Mouse (Mus musculus) cortical plate, adult 2 months (tissue): ENCODE measurements at regions not wholly inside any gene's neighbourhood (a gene's known extent, or its start where the extent isn't known, plus 50 kb on each side); places are given as distances from the start of the nearest gene placed in this dataset.

Experiments
- H3K27ac ChIP-seq: fragments of 200-500 bp; 2 replicates; pipeline ENCODE4 v1.5.1; 2012; ENCODE audit warnings: low read length, control low read depth, inconsistent platforms; ENCODE audit not compliant: insufficient read depth
- H3K4me1 ChIP-seq: fragments of 200-500 bp; 2 replicates; pipeline ENCODE4 v1.6.1; 2011; ENCODE audit warnings: low read length; ENCODE audit not compliant: control insufficient read depth, insufficient read depth
- H3K4me3 ChIP-seq: fragments of 200-500 bp; 2 replicates; pipeline ENCODE4 v1.5.1; 2011; ENCODE audit warnings: mild to moderate bottlenecking, low read length, control low read depth; ENCODE audit not compliant: insufficient read depth
- CTCF ChIP-seq: fragments of 200-500 bp; IDR thresholded peaks from 2 replicates; pipeline ENCODE4 v1.5.1; 2011; ENCODE audit warnings: mild to moderate bottlenecking, control low read depth, low read length; ENCODE audit not compliant: insufficient read depth; ENCODE audit errors: extremely low read depth
- POLR2A ChIP-seq: fragments of 200-500 bp; IDR thresholded peaks from 2 replicates; pipeline ENCODE4 v1.6.1; 2011; ENCODE audit warnings: mild to moderate bottlenecking, low read length, control low read depth; ENCODE audit not compliant: insufficient read depth; ENCODE audit errors: extremely low read depth

DNA sequence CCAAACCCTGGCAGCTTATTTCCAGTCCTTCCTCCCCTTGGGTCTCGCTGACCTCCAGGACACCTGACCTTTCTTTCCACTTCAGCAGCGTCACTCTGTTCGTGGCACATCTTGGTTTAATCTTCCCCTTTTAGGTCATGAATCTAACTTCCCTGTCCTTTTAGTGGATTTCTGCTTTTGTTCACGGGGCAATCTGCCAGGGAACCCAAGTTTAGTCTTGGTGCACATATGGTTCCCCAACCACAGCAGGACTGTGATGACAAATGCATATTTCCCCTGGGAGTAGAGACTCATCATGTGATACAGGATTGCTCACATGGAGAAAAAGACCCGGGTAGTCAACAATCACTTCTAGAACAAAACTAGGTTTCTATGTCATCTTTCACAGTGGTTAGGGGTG is 141.0 kb upstream of the Pik3r1 start:
- Histone ChIP-seq H3K27ac (no peak overlapping the region), H3K4me1 (peaks cover 3% of the 10 kb centered on the region), H3K4me3 (no peak overlapping the region)
- no peak for TF ChIP-seq CTCF

DNA sequence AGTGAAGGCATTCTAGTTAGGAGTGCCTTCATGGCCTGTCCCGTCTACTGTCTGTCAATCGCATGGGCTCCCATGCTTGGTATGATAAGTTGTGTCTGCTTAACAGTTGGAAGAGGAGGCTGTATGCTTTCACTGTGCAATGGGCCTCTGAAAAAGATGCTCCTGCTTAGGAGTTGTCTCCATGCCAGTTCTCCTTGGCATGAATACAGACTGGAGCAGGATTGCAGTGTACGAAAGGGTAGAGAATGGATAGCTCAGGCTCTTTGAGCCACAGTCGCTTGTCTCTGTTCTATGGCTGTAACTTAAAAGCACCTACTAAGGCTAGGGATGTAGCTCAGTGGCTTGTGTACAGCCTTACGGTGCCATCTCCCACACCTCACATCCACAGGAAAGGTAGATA is 142.7 kb upstream of the Pik3r1 start:
- Histone ChIP-seq H3K27ac (no peak overlapping the region), H3K4me1 (peaks cover 4% of the 10 kb centered on the region; the same call in 1 of the 2 replicates), H3K4me3 (no peak overlapping the region)
- no peak for TF ChIP-seq CTCF
- TF ChIP-seq POLR2A, result no peak

GRCm38 (mm10) chr13:101914132-101914531 is 146.1 kb upstream of the Pik3r1 start:
- TF ChIP-seq POLR2A (no peak), CTCF (no peak)
- Histone ChIP-seq H3K4me3 (no peak overlapping the region), H3K27ac (peak overlapping the region; percentile 70), H3K4me1 (peaks cover 2% of the 10 kb centered on the region; the same call in 1 of the 2 replicates)

DNA sequence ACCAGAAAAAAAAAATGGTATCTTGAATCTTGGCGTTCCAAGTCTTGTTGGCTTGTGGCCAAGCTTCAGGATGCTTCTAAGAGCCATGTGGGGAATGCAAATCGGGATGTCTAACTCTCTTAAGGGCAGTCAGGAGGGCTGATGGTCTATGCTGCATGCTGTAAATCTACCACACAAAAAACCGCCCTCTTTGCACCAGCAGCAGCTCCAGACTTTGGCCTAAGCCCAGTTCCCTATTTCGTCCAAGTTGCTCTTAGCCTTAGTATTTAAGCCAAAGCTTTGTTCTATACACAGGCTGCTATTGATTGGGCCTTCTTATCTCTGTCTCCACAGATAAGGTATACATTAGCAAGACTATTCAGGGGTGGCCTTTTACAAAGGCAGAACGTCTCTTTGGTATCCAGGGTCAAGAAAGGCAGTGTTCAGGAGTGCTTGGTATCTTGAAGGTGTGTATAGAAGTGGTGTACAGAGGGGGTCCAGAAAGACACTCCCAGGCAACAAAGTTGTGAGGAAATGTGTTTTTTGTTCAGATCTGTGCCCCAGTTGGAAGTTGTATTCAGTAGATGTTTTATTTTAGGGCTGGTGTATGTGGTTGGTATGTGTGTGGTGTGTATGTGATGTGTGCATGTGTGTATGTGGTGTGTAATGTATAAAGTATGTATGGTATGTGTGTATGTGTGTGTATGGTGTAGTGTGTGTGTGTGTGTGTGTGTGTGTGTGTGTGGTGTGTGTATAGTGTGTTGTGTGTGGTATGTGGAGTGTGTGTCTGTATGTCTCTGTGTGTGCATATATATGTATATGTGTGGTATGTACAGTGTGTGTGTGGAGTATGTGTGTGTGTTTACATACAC is 146.9 kb upstream of the Pik3r1 start:
- Histone ChIP-seq H3K27ac (no peak overlapping the region), H3K4me3 (no peak overlapping the region), H3K4me1 (peaks cover 2% of the 10 kb centered on the region; the same call in 1 of the 2 replicates)
- no peak for TF ChIP-seq CTCF
- no peak for TF ChIP-seq POLR2A

GRCm38 (mm10) chr13:101915542-101915941 is 147.5 kb upstream of the Pik3r1 start:
- no peak for TF ChIP-seq CTCF
- TF ChIP-seq POLR2A, result no peak
- no peak overlapping the region for H3K4me3 ChIP-seq

DNA sequence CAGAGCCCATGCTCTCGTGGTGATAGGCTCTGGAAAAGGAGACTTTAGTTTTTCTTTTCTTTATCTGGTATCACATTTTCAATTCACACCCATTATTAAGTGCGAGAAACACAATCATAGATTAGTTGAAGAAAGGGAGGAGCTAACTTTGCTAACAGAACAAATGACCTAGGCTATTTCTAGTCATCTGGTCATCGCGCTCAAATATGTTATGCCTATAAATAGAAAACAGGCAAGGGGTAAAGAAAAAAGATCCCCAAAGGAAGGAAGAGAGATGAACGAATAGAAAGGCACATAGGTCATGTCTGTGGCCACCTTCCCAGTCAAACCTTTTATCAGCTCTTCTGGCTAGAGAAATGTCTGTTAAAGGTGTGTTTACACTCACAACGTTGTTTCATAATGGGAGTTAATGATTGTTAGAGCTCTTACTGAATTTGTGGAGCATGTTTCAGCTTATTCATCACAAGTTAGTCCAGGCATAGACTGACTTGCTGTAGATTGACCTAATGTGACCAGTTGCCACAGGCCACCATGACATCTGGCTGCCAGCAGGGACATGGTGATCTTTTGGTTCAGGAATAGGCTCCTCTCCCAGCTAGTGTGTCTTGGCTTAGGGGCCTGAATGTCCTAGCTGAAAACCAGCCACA is 148.1 kb upstream of the Pik3r1 start:
- TF ChIP-seq CTCF (no peak), POLR2A (no peak)
- H3K27ac ChIP-seq, result no peak overlapping the region

More at GRCm38 (mm10) chr13:101915542-101915941, 147.5 kb upstream of the Pik3r1 start:
- H3K27ac ChIP-seq, result no peak overlapping the region
- peaks cover 2% of the 10 kb centered on the region; the same call in 1 of the 2 replicates for H3K4me1 ChIP-seq

DNA sequence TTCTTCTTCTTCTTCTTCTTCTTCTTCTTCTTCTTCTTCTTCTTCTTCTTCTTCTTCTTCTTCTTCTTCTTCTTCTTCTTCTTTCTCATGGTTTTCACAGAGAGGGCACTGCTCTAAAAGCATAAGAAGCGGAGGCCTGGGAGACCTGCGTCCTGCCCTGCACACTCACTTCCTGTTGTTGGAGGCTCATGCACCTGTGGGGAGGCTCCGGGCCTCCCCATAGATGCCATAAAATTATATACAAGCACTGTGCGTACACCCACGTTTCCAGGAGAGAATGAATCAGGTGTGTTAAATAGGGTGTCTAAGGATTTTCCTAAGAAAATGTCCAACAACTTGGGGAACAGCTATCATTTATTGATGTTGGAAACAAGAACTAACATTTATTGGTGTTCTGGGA is 148.9 kb upstream of the Pik3r1 start:
- no peak overlapping the region for H3K27ac ChIP-seq
- H3K4me1 ChIP-seq, result peaks cover 2% of the 10 kb centered on the region; the same call in 1 of the 2 replicates
- H3K4me3 ChIP-seq, result no peak overlapping the region
- no peak for TF ChIP-seq POLR2A
- no peak for TF ChIP-seq CTCF

More for the DNA sequence above, 148.1 kb upstream of the Pik3r1 start:
- Histone ChIP-seq H3K4me3 (no peak overlapping the region), H3K4me1 (peaks cover 2% of the 10 kb centered on the region; the same call in 1 of the 2 replicates)

DNA sequence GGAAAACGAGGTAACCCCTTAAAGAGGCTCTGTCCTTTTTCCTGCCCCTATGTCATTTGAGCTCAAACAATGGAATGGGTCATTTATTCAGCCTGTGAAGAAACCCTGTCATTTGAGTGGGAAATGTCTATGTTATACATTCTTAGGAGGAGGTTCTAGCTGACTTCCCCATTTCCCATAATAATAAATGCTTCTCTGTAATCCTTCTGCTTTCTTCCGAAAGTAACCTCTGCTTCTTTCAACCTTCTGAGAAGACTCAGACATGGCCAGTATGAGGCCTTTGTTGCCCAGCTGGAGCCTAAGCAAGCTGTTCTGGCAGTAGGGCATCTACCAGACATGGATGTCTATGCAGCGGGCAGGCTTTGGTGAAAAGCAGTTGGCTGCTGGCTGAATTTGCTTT is 150.2 kb upstream of the Pik3r1 start:
- Histone ChIP-seq H3K4me3 (no peak overlapping the region), H3K4me1 (peaks cover 2% of the 10 kb centered on the region; the same call in 1 of the 2 replicates), H3K27ac (no peak overlapping the region)
- TF ChIP-seq CTCF, result no peak
- TF ChIP-seq POLR2A, result no peak

DNA sequence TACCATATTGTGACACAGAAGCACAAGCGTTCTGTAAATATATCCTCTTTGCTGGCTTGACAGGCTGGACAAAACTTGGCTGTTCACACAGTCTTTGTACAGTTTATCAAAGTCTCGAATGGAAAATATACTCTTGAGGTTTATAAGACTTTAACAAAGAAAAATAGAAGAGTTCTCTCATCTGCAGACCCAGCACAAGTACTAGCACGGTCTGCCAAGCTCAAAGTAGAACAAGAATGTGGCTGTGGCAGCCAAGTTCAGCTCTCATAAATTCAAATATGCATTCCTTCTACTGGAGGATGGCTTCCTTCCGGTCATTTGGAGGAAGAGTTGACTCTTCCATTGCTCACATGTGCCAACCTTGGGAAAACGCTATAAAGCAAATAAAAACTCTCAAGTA is 151.2 kb upstream of the Pik3r1 start:
- Histone ChIP-seq H3K27ac (no peak overlapping the region), H3K4me3 (no peak overlapping the region), H3K4me1 (no peaks in the 10 kb centered on the region; the same call in 1 of the 2 replicates)
- no peak for TF ChIP-seq POLR2A
- no peak for TF ChIP-seq CTCF

DNA sequence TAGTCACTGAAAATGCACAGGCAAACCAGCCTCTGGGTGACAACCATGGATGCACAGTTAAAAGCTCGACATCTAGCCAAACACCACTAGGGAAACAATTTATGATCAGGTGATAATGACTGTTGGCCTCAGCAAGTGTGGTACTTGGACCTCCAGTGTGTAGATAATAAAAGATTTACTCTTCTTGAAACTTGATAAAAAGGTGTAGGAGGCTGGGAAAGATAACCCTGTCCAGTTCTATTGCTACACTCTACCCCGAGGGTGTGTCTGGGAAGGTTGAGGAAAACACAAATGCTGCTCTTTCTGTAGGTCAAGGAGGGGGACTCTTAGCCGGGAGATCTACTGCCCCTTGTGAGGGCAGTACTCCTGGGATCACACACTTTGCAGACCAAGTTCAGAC is 152.4 kb upstream of the Pik3r1 start:
- H3K4me1 ChIP-seq, result no peaks in the 10 kb centered on the region
- no peak overlapping the region for H3K27ac ChIP-seq
- TF ChIP-seq CTCF (no peak), POLR2A (no peak)
- H3K4me3 ChIP-seq, result no peak overlapping the region
